Mouse (Mus musculus) CH12.LX (cell line): Measurements from ENCODE around the gene Mmgt2. TPM values are rescaled to one million over a fixed set of nuclear protein-coding genes. Genes with fewer than 3 reads are reported as not detected.
A peak's percentile ranks its signal among the peaks of the same experiment; 100 is the strongest.
"Not testable (repeated sequence)": the region's sequence is repeated elsewhere in the genome, so short reads cannot be mapped to it uniquely, and the experiment has no call there.

ENCODE experiments used
- DNase-seq: peaks from one replicate; pipeline ENCODE4 v3.0.0-alpha.2; 2013; ENCODE audit errors: extremely low read depth
- H3K27ac ChIP-seq: 2 replicates; pipeline ENCODE4 v1.5.1; 2012; ENCODE audit warnings: low read depth, mild to moderate bottlenecking, control low read depth, moderate library complexity; ENCODE audit not compliant: insufficient read depth
- H3K27me3 ChIP-seq: replicated peaks from 2 replicates; pipeline ENCODE3; 2012; ENCODE audit warnings: inconsistent platforms
- H3K36me3 ChIP-seq, 2 experiments: replicated peaks in 1 of 2; 2 replicates each; pipeline versions ENCODE3 to v1.6.1; 2012; ENCODE audit warnings: inconsistent platforms in 1 of 2, low read length in 1 of 2, mild to moderate bottlenecking in 1 of 2, mixed read lengths in 1 of 2, moderate library complexity in 1 of 2; ENCODE audit not compliant: control insufficient read depth in 1 of 2, insufficient read depth in 1 of 2
- H3K4me1 ChIP-seq, 2 experiments: 2 replicates each; pipeline ENCODE4 v1.6.1; 2012; ENCODE audit warnings: inconsistent platforms in 1 of 2, moderate library complexity in 1 of 2; ENCODE audit not compliant: insufficient read depth in 2 of 2, control insufficient read depth in 1 of 2
- H3K4me2 ChIP-seq: 2 replicates; pipeline ENCODE4 v1.6.1; 2012; ENCODE audit warnings: low read depth, mild to moderate bottlenecking, control low read depth; ENCODE audit not compliant: poor library complexity, insufficient read depth, severe bottlenecking
- H3K4me3 ChIP-seq, 3 experiments: fragments of 150-350 bp in 1 of 3; sonication (generic) in 1 of 3; replicated peaks in 1 of 3; 2 replicates each; pipeline versions ENCODE3 to v1.5.1; 2011 to 2012; ENCODE audit warnings: low read depth in 2 of 3, low read length in 2 of 3, mild to moderate bottlenecking in 2 of 3, moderate library complexity in 2 of 3, control low read depth in 1 of 3, improper control_type of control experiment in 1 of 3, inconsistent platforms in 1 of 3, mixed read lengths in 1 of 3; ENCODE audit not compliant: poor library complexity in 1 of 3
- H3K79me2 ChIP-seq: replicated peaks from 2 replicates; pipeline ENCODE4 v1.6.1; 2012; ENCODE audit warnings: mild to moderate bottlenecking, moderate library complexity; ENCODE audit not compliant: control insufficient read depth, poor library complexity, insufficient read depth, severe bottlenecking; ENCODE audit errors: extremely low read depth
- H3K9ac ChIP-seq: 2 replicates; pipeline ENCODE4 v1.6.1; 2012; ENCODE audit warnings: low read depth, mild to moderate bottlenecking, control low read depth, moderate library complexity; ENCODE audit not compliant: insufficient read depth
- H3K9me3 ChIP-seq: replicated peaks from 2 replicates; pipeline ENCODE3; 2012; ENCODE audit warnings: low read length, inconsistent platforms, mixed read lengths
- BHLHE40 ChIP-seq: IDR thresholded peaks from 2 replicates; pipeline ENCODE4 v1.6.1; 2011; ENCODE audit warnings: mild to moderate bottlenecking, low read depth, low read length, improper control_type of control experiment
- CHD2 ChIP-seq: IDR thresholded peaks from 2 replicates; pipeline ENCODE4 v1.6.1; 2011; ENCODE audit warnings: low read length, improper control_type of control experiment
- CTCF ChIP-seq, 2 experiments: IDR thresholded peaks in 1 of 2; conservative IDR thresholded peaks in 1 of 2; 2 replicates each; pipeline ENCODE4 v1.5.1; 2011 to 2012; ENCODE audit warnings: low read depth in 2 of 2, low read length in 2 of 2, improper control_type of control experiment in 1 of 2, inconsistent platforms in 1 of 2, mild to moderate bottlenecking in 1 of 2, moderate library complexity in 1 of 2
- ELF1 ChIP-seq: IDR thresholded peaks from 2 replicates; pipeline ENCODE4 v1.6.1; 2014; ENCODE audit warnings: low read depth, mild to moderate bottlenecking, inconsistent platforms, low read length, improper control_type of control experiment
- EP300 ChIP-seq: IDR thresholded peaks from 2 replicates; pipeline ENCODE4 v1.6.1; 2011; ENCODE audit warnings: low read length, improper control_type of control experiment
- GABPA ChIP-seq: IDR thresholded peaks from 2 replicates; pipeline ENCODE4 v1.6.1; 2012; ENCODE audit warnings: low read depth, low read length, improper control_type of control experiment, inconsistent platforms; ENCODE audit not compliant: insufficient replicate concordance
- HCFC1 ChIP-seq: IDR thresholded peaks from 2 replicates; pipeline ENCODE4 v1.6.1; 2012; ENCODE audit warnings: low read depth, mild to moderate bottlenecking, inconsistent platforms, low read length, improper control_type of control experiment
- IRF4 ChIP-seq: IDR thresholded peaks from 2 replicates; pipeline ENCODE4 v1.6.1; 2014; ENCODE audit warnings: low read depth, mild to moderate bottlenecking, inconsistent platforms, low read length, improper control_type of control experiment
- JUND ChIP-seq: conservative IDR thresholded peaks from 2 replicates; pipeline ENCODE4 v1.6.1; 2011; ENCODE audit warnings: low read depth, low read length, improper control_type of control experiment
- KAT2A ChIP-seq: IDR thresholded peaks from 2 replicates; pipeline ENCODE4 v1.6.1; 2012; ENCODE audit warnings: low read length, improper control_type of control experiment, inconsistent platforms; ENCODE audit not compliant: insufficient replicate concordance
- MAFK ChIP-seq: IDR thresholded peaks from 2 replicates; pipeline ENCODE4 v1.6.1; 2011; ENCODE audit warnings: low read length, improper control_type of control experiment; ENCODE audit not compliant: insufficient replicate concordance
- MAX ChIP-seq: IDR thresholded peaks from 2 replicates; pipeline ENCODE4 v1.6.1; 2011; ENCODE audit warnings: low read length, improper control_type of control experiment
- MAZ ChIP-seq: IDR thresholded peaks from 2 replicates; pipeline ENCODE4 v1.6.1; 2012; ENCODE audit warnings: low read depth, mild to moderate bottlenecking, inconsistent platforms, low read length, improper control_type of control experiment, moderate library complexity
- MEF2A ChIP-seq: IDR thresholded peaks from 2 replicates; pipeline ENCODE4 v1.6.1; 2014; ENCODE audit warnings: low read depth, mild to moderate bottlenecking, inconsistent platforms, low read length, improper control_type of control experiment, borderline replicate concordance
- MXI1 ChIP-seq: IDR thresholded peaks from 2 replicates; pipeline ENCODE4 v1.6.1; 2011; ENCODE audit warnings: mild to moderate bottlenecking, low read depth, low read length, improper control_type of control experiment
- NELFE ChIP-seq: IDR thresholded peaks from 2 replicates; pipeline ENCODE4 v1.6.1; 2011; ENCODE audit warnings: low read depth, low read length, improper control_type of control experiment
- NRF1 ChIP-seq: IDR thresholded peaks from 2 replicates; pipeline ENCODE4 v1.6.1; 2014; ENCODE audit warnings: low read depth, mild to moderate bottlenecking, inconsistent platforms, low read length, improper control_type of control experiment, moderate library complexity
- SMC3 ChIP-seq: IDR thresholded peaks from 2 replicates; pipeline ENCODE4 v1.6.1; 2011; ENCODE audit warnings: low read depth, low read length, improper control_type of control experiment
- TCF12 ChIP-seq: IDR thresholded peaks from 2 replicates; pipeline ENCODE4 v1.6.1; 2014; ENCODE audit warnings: low read depth, mild to moderate bottlenecking, inconsistent platforms, low read length, improper control_type of control experiment
- ZC3H11A ChIP-seq: IDR thresholded peaks from 2 replicates; pipeline ENCODE4 v1.6.1; 2012; ENCODE audit warnings: low read depth, mild to moderate bottlenecking, inconsistent platforms, low read length, improper control_type of control experiment
- ZMIZ1 ChIP-seq: IDR thresholded peaks from 2 replicates; pipeline ENCODE4 v1.6.1; 2012; ENCODE audit warnings: low read depth, mild to moderate bottlenecking, inconsistent platforms, low read length, improper control_type of control experiment
- ZNF384 ChIP-seq: IDR thresholded peaks from 2 replicates; pipeline ENCODE4 v1.6.1; 2012; ENCODE audit warnings: low read depth, low read length, improper control_type of control experiment, inconsistent platforms
- dilution Hi-C: fragments of 300-500 bp; cut with MboI; formaldehyde crosslinking; loops from 2 replicates; pipeline ENCODE4 v1.14.3; 2020; ENCODE audit warnings: low sequenced_read_pairs; ENCODE audit not compliant: extremely low pct_unique_long_range_greater_than_20kb, extremely low pct_ligation_motif_present
- in situ Hi-C: fragments of 300-500 bp; cut with MboI; formaldehyde crosslinking; loops from 3 replicates; pipeline ENCODE4 v1.14.3; 2019; ENCODE audit warnings: low sequenced_read_pairs, low pct_ligation_motif_present, low pct_unique_long_range_greater_than_20kb, mixed read lengths
- polyA plus RNA-seq: library from polyadenylated mRNA; unstranded; fragments of >175 nt; gene quantifications from 2 replicates; pipeline ENCODE4 v1.2.1, GENCODE M21; 2012; ENCODE audit warnings: low read depth; ENCODE audit not compliant: insufficient read length
- total RNA-seq, 2 experiments: library from RNA; depleted of rRNA; stranded (reverse); fragments of 300-350 nt in 1 of 2; fragments of >200 nt in 1 of 2; gene quantifications; 2 replicates each; pipeline ENCODE4 v1.2.3; 2012 to 2014

Mmgt2 gene
- total and polyA plus RNA-seq, 3 experiments = 49.2 to 65.9 (median 60.7) TPM

- no peak for TF ChIP-seq HCFC1
- no peak for TF ChIP-seq JUND
- 0 out of 2 replicates have a peak, but pooled peaks have one; percentile 41 for TF ChIP-seq KAT2A
- TF ChIP-seq TCF12 = 0 out of 2 replicates have a peak, but pooled peaks have one; percentile 17
- no peak for TF ChIP-seq CTCF (conservative IDR thresholded peaks at IDR 0.05 in 1 of 2, IDR thresholded peaks at IDR 0.05 in 1 of 2; ENCODE audit: low read depth in 2 of 2, low read length in 2 of 2)
- TF ChIP-seq SMC3 = no peak
- TF ChIP-seq BHLHE40 = 0 out of 2 replicates have a peak, but pooled peaks have one; percentile 5
- no peak for TF ChIP-seq ZNF384
- TF ChIP-seq IRF4 = 0 out of 2 replicates have a peak, but pooled peaks have one; percentile 30
- TF ChIP-seq ZMIZ1 = no peak
Observed at GRCm38 (mm10) chr11:62647661-62648590, 538 bp upstream of the Mmgt2 start, which contains the start of gene Lrrc75a (continued).

- Histone ChIP-seq H3K4me2 (peak overlapping the region; percentile 48; the same call in 1 of the 2 replicates), H3K4me1 (peaks cover 25 to 76% of the 10 kb centered on the region in 2 experiments)
- DNase-seq = not testable (repeated sequence)
Observed at GRCm38 (mm10) chr11:62649803-62650202, 1.3 kb downstream of the Mmgt2 start.

GRCm38 (mm10) chr11:62651563-62651962 lies 3.1 kb downstream of the Mmgt2 start:
- no peak overlapping the region for H3K4me3 ChIP-seq
- H3K27ac ChIP-seq = no peak overlapping the region
- H3K36me3 ChIP-seq = peaks cover 25 to 54% of the 10 kb centered on the region in 2 experiments
- H3K4me1 ChIP-seq = peaks cover 12 to 63% of the 10 kb centered on the region in 2 experiments
- H3K4me2 ChIP-seq = no peak overlapping the region
- TF ChIP-seq ZMIZ1 (no peak), MAX (no peak), ELF1 (no peak), ZC3H11A (no peak), MAZ (no peak), ZNF384 (no peak), NELFE (no peak), MAFK (no peak), CHD2 (no peak), EP300 (no peak), MXI1 (no peak), IRF4 (no peak), GABPA (no peak), NRF1 (no peak), MEF2A (no peak), BHLHE40 (no peak), TCF12 (no peak)
- in situ Hi-C loops (no loop called here), dilution Hi-C loops (no loop called here)
- H3K9ac ChIP-seq = no peak overlapping the region
- no peaks in the 10 kb centered on the region for H3K9me3 ChIP-seq
- DNase-seq = no peak
- peaks cover 27% of the 10 kb centered on the region for H3K79me2 ChIP-seq
- H3K27me3 ChIP-seq = no peaks in the 10 kb centered on the region

More at GRCm38 (mm10) chr11:62649803-62650202, 1.3 kb downstream of the Mmgt2 start:
- in situ Hi-C loops = loop anchor here (5.0 kb wide), 1 partner anchor 38 kb away; no protein-coding TSS in a partner anchor
- dilution Hi-C loops, H3K27ac ChIP-seq, H3K9ac ChIP-seq, H3K27me3 ChIP-seq, H3K9me3 ChIP-seq: not testable (repeated sequence)
- Histone ChIP-seq H3K4me3 (peak overlapping the region in 2 of 3 experiments; percentile 71 to 74), H3K79me2 (peaks cover 22% of the 10 kb centered on the region), H3K36me3 (peaks cover 24 to 43% of the 10 kb centered on the region in 2 experiments)
- peak; percentile 62 for TF ChIP-seq ZNF384
